Mouse (Mus musculus) cerebellum, adult 2 months (tissue): ENCODE data around the gene Cul9. TPM values are rescaled to one million over a fixed set of nuclear protein-coding genes. Genes with fewer than 3 reads are reported as not detected.

Source experiments
- DNase-seq, 2 experiments: peaks; one replicate each; pipeline ENCODE4 v3.0.0; 2021
- H3K27ac ChIP-seq: fragments of 200-500 bp; 2 replicates; pipeline ENCODE4 v1.5.1; 2012; ENCODE audit warnings: low read length, control low read depth, inconsistent platforms; ENCODE audit not compliant: insufficient read depth
- H3K27me3 ChIP-seq: fragments of 200-500 bp; 2 replicates; pipeline ENCODE4 v1.6.1; 2012; ENCODE audit warnings: inconsistent platforms, mild to moderate bottlenecking, low read length, moderate library complexity; ENCODE audit not compliant: control insufficient read depth, insufficient read depth
- H3K4me1 ChIP-seq: fragments of 200-500 bp; 2 replicates; pipeline ENCODE4 v1.6.1; 2011; ENCODE audit warnings: low read length; ENCODE audit not compliant: control insufficient read depth, insufficient read depth
- H3K4me3 ChIP-seq: fragments of 200-500 bp; replicated peaks from 2 replicates; pipeline ENCODE3; 2011; ENCODE audit warnings: mild to moderate bottlenecking, low read depth, low read length, control low read depth; ENCODE audit not compliant: insufficient read depth
- CTCF ChIP-seq: fragments of 200-500 bp; IDR thresholded peaks from 2 replicates; pipeline ENCODE4 v1.5.1; 2011; ENCODE audit warnings: low read depth, mild to moderate bottlenecking, control low read depth, low read length, moderate library complexity, borderline replicate concordance; ENCODE audit not compliant: insufficient read depth
- POLR2A ChIP-seq: fragments of 200-500 bp; IDR thresholded peaks from 2 replicates; pipeline ENCODE4 v1.6.1; 2011; ENCODE audit warnings: low read length, control low read depth, borderline replicate concordance; ENCODE audit not compliant: insufficient read depth
- WGBS: fragments of 180-500 bp; shearing (Covaris S2); methylation state at CpG from one replicate; pipeline ENCODE4 v1.1.7; 2018; 5-methylcytosine and 5-hydroxymethylcytosine counted together
- polyA plus RNA-seq: library from polyadenylated mRNA; depleted of rRNA; stranded (reverse); fragments of >200 nt; gene quantifications from 2 replicates; pipeline ENCODE4 v1.2.3, GENCODE M21; 2012; rRNA removed

Gene Cul9
- polyA plus RNA-seq, 1 experiment = 56.2 TPM

GRCm38 (mm10) chr17:46453302-46453948 is 92.8 kb downstream of the Cul9 start:
- Histone ChIP-seq H3K27me3 (no peaks in the 10 kb centered on the region), H3K27ac (no peak overlapping the region), H3K4me3 (no peak overlapping the region), H3K4me1 (peaks cover 11% of the 10 kb centered on the region)
- no peak for TF ChIP-seq CTCF
- no peak for TF ChIP-seq POLR2A
- no peak for DNase-seq
- WGBS = 30% methylated on average over 13 of the region's 13 CpGs

GRCm38 (mm10) chr17:46452683-46453082 is 93.5 kb downstream of the Cul9 start:
- Histone ChIP-seq H3K27me3 (no peaks in the 10 kb centered on the region), H3K4me3 (no peak overlapping the region), H3K27ac (no peak overlapping the region), H3K4me1 (peaks cover 11% of the 10 kb centered on the region)
- WGBS = 51% methylated on average over 5 of the region's 5 CpGs
- DNase-seq = no peak
- TF ChIP-seq POLR2A = no peak
- TF ChIP-seq CTCF = no peak

Other genes with a start within 250 kb of the Cul9 start
- 8.8 and 9.0 TPM in 2 replicates for gene Dlk2, start 249.0 kb downstream of the Cul9 start, polyA plus RNA-seq
- gene Abcc10, start 218.0 kb downstream of the Cul9 start, polyA plus RNA-seq = 17.2 and 18.6 TPM in 2 replicates
- 27.4 and 27.8 TPM in 2 replicates for gene Zfp318, start 162.7 kb downstream of the Cul9 start, polyA plus RNA-seq
- gene Crip3, start 117.5 kb downstream of the Cul9 start, polyA plus RNA-seq = 3.7 and 4.6 TPM in 2 replicates
- gene Slc22a7, start 107.9 kb downstream of the Cul9 start, polyA plus RNA-seq = 0.71 and 0.72 TPM in 2 replicates
- 46.7 and 47.4 TPM in 2 replicates for gene Ttbk1, start 58.7 kb downstream of the Cul9 start, polyA plus RNA-seq
- gene Dnph1, start 49.7 kb downstream of the Cul9 start, polyA plus RNA-seq = 5.3 and 5.6 TPM in 2 replicates
- gene Srf, start 9.8 kb upstream of the Cul9 start, polyA plus RNA-seq = 53.0 and 59.2 TPM in 2 replicates
- 5.5 and 5.9 TPM in 2 replicates for gene Ptk7, start 83.1 kb upstream of the Cul9 start, polyA plus RNA-seq
- 28.1 and 29.8 TPM in 2 replicates for gene Klc4, start 99.6 kb upstream of the Cul9 start, polyA plus RNA-seq
- gene Mrpl2, start 99.8 kb upstream of the Cul9 start, polyA plus RNA-seq = 67.5 and 68.2 TPM in 2 replicates
- gene Cul7, start 103.9 kb upstream of the Cul9 start, polyA plus RNA-seq = 43.3 and 44.5 TPM in 2 replicates
- gene Rrp36, start 128.0 kb upstream of the Cul9 start, polyA plus RNA-seq = 32.3 and 33.0 TPM in 2 replicates
- gene Mea1, start 132.4 kb upstream of the Cul9 start, polyA plus RNA-seq = 136 and 147 TPM in 2 replicates
- 237 and 240 TPM in 2 replicates for gene Klhdc3, start 134.5 kb upstream of the Cul9 start, polyA plus RNA-seq
- gene Ppp2r5d, start 158.7 kb upstream of the Cul9 start, polyA plus RNA-seq = 137 and 139 TPM in 2 replicates
- gene Pex6, start 165.1 kb upstream of the Cul9 start, polyA plus RNA-seq = 46.5 and 52.4 TPM in 2 replicates
- 12.0 and 18.1 TPM in 2 replicates for gene Gnmt, start 182.8 kb upstream of the Cul9 start, polyA plus RNA-seq
- 68.6 and 76.6 TPM in 2 replicates for gene Cnpy3, start 205.8 kb upstream of the Cul9 start, polyA plus RNA-seq
- 0.19 and 0.23 TPM in 2 replicates for gene Ptcra, start 217.3 kb upstream of the Cul9 start, polyA plus RNA-seq
- 22.0 and 22.1 TPM in 2 replicates for gene 2310039H08Rik, start 226.2 kb upstream of the Cul9 start, polyA plus RNA-seq
- 60.2 and 61.6 TPM in 2 replicates for gene Rpl7l1, start 236.3 kb upstream of the Cul9 start, polyA plus RNA-seq